Mouse (Mus musculus) cerebellum, adult 18-20 months (tissue): ENCODE measurements around the gene Ndufa7.
A peak's percentile ranks its signal among the peaks of the same experiment; 100 is the strongest.
"Not testable (repeated sequence)": the region's sequence is repeated elsewhere in the genome, so short reads cannot be mapped to it uniquely, and the experiment has no call there.

Experiments
- DNase-seq, 2 experiments: peaks; one replicate each; pipeline ENCODE4 v3.0.0; 2021

Ndufa7 gene

DNA sequence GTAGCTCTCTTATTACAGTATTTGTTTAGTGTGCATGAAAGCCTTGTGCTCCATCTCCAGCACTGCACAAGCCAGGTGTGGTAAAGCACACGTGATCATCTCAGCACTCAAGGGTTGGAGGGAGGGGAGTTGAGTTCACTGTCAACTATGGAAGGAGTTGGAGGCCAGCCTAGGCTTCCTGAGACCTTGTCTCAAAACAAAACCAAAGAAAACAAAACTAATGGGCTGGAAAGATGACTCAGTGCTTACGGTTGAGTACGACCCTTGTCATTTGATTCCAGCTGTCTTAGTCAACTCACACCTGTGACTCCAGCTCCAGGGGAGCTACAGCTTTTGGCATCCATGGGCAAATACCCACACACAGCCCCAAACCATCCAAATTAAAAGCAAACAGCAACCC, 11.9 kb upstream of the Ndufa7 start:
- DNase-seq = no peak

DNA sequence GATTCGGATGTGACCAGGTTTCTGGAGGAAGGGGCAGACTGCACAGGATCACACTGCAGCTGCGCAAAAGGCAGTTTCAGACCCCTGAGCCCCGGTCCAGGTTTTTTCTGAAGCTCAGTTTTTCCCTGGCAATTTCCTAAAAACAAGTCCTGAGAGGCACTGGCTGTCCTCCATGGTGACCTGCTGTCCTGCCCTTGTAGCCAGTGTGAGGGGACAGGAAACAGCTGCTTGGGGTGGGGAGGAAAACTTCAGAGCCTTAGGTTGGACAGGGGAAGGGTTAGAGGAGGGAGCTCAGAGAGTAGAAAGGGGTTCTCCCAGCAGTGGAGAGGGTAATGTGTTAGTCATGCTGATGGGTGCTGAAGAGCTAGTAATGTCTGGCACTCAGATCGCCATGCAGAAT, 11.4 kb upstream of the Ndufa7 start:
- DNase-seq = no peak

DNA sequence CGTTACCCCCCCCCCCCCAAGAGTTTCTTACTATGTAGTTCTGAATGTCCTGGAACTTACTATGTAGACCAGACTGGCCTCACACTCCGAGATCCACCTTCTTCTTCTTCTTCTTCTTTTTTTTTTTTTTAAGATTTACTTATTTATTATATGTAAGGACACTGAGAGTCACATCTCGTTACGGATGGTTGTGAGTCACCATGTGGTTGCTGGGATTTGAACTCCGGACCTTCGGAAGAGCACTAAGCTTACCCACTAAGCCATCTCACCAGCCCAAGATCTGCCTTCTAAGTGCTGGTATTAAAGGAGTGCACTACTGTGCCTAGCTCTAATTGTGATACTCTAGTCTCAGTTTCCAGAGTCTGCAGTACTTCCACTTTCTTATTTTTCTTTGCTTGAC, 9.0 kb upstream of the Ndufa7 start:
- DNase-seq = no peak

DNA sequence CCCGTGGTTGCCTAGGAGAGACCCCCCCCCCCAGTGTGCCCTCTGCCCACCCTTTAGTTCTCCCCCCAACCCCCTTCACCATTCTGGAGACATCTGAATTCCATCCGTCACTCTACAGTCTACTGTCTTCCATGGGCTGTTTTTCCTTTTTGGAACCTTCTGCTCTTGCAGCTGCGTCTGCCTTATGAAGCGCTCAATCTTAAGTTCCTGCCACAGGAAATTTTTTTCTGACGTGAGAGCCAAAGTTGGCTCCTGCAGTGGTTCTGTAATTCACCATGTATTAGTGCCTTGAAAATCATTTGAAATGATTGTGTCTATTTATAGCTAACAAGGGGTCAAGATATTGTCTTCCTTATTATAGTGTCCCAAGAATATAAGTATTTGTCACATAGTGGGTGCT, 7.8 kb upstream of the Ndufa7 start:
- DNase-seq = no peak

DNA sequence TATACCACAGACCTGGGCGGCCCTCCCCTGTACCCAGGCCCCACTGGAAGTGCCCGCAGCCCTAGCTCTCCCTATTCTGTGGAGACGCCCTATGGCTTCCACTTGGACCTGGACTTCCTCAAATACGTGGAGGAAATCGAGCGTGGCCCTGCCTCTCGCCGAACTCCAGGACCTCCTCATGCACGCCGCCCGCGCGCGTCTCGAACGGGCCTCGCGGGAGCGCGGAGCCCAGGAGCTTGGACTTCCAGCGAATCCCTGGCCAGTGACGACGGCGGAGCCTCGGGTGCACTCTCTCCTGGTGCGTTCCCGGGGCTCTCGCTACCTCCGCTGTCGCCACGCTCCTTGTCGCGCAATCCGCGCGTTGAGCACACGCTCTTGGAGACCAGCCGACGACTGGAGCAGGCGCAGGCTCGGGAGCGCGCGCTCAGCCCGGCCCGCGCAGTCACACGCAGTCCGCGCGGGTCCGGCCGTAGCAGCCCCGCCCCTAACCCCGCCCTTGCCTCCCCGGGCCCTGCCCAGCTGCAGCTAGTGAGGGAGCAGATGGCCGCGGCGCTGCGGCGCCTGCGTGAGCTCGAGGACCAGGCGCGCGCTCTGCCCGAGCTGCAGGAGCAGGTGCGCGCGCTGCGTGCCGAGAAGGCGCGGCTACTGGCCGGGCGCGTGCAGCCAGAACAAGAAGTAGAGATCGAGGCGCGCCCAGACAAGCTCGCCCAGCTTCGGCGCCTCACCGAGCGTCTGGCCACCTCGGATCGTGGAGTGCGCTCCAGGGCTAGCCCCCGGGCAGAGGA, 7.0 kb upstream of the Ndufa7 start:
- DNase-seq = peak; percentile 92 to 94

DNA sequence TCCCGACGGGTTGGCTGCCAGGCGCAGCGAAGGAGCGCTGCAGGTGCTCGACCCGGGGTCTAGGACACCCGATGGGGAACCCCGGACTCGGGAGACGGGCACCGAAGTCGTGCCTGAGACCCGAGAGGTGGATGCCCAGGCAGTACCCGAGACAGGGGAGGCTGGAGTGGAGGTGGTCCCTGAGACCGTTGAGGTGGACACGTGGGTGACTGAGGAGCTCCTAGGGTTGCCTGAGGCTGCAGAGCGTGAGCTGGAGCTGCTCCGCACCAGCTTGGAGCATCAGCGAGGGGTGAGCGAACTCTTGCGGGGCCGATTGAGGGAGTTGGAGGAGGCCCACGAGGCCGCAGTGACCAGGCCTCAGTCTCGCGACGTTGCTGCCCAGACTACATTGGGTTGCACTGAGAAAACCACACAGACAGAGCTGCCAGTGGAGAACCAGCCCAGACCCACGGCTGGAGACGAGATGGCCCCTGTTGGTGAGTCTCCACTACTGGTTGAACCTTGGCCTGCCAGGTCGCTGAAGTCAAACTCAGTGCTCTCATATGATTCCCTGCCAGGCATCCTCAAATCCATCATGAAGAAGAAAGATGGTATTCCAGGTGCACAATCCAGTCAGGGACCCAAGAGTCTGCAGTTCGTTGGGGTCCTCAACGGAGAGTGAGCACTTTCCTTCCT, 6.3 kb upstream of the Ndufa7 start:
- DNase-seq = no peak

DNA sequence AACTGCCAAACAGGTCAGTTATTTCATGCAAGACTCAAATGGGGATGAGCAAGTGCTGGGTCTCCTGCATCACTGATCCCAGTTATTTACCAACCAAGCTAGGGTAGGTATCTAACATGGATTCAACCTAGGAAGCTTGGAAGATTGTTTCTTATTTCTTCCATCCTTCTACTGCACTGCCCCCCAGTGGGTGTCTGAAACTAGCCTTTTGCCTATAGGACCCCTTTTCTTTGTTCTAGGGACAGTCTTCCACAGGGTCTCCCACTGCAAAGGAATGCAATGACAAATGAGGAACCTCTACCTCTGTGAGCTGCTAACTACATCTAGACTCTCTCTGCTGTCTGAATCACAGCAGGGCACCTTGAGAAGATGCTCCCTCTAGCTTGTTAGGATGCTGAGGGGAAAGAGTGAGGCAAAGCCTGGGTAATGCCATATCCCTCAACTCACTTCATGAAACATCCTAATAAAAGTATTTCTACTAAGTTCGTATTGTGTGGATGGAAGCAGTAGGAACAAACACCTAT, 1.9 kb upstream of the Ndufa7 start:
- DNase-seq = no peak

DNA sequence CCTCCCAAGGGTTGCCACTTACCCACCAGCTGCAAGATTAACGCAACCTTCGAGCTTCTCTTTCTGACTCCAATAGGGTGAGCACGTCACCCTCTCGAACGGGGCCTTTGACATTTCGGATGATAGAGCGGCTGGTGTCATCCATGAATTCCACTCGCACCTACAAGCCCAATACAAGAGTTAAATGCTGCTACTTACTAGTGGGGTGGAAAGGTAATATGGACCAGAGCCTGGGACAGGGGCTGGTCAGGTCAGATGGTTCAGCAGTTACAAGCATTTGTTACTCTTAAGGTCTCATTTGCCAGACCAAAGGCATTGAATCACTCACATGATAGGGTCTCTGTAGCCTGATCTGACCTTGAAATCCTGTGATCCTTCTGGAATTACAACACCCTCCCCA, 1.2 kb upstream of the Ndufa7 start:
- not testable (repeated sequence) for DNase-seq

DNA sequence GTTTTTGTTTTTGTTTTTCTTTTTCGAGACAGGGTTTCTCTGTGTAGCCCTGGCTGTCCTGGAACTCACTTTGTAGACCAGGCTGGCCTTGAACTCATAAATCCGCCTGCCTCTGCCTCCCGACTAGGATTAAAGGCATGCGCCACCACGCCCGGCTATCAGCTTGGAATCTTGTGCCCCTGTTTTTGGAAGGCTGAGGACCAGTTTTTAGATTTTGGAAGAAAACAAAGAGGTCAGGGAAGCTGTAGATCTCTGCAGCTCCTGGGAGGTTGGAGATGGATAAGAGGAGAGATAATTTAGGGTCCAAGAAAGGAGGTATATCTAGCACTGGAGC, 592 bp downstream of the Ndufa7 start:
- DNase-seq = not testable (repeated sequence)

DNA sequence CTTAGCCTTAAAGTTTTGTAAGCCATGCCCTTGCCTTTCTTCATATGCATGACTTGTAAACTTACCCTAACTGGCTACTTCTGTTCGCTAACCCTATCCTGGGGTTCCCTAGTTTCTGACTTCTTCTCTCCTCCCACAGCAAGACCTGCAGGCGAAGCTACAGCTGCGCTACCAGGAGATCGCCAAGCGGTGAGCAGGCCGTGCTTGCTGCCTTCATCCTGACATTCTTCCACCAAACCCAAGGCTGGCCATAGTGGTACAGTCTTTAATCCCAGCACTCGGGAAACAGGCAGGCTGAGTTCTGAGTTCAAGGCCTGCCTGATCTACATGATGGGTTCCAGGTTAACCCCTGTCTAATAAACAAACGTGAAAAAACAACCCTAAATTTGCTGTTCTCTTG, 1.1 kb downstream of the Ndufa7 start:
- DNase-seq = no peak

DNA sequence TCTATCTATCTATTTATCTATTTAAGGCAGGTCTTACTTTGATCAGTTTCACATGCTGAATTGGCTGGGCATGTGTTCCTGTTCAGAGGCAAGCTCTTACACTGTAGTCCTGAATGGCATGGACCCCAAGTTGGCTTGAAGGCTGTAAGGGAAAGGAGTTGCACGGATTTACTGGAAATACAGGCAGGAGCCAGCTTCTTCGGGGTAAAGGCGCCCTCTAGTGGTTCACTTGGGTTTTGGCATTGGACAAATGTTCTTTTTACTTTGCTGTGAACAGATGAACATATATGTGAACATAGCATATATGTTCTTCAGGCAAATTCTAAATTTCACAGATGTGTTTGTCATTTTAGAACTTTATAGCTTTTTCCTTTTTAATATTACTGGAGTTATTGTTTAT, 2.5 kb downstream of the Ndufa7 start:
- DNase-seq = peak; percentile 76 to 77

DNA sequence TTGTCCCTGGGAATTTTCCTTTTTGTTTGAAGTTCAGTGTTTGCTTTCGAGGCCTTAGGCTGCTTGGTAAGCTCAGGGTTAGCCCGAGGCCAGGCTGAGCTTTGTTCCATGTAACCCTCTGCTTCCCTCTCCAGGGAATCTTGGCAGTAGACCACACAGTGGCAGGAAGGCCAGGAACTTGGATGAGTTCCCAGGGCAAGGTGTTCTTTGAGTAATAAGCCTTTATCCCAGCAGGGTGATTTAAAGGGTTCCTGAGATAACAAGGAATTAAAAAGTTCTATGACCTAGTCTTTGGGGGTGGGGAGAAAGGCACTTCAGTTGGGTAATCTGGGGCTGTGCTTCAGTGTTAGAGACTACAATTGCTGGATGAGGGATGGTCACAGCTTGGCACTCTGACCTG, 4.5 kb downstream of the Ndufa7 start:
- peak; percentile 68 to 71 for DNase-seq

DNA sequence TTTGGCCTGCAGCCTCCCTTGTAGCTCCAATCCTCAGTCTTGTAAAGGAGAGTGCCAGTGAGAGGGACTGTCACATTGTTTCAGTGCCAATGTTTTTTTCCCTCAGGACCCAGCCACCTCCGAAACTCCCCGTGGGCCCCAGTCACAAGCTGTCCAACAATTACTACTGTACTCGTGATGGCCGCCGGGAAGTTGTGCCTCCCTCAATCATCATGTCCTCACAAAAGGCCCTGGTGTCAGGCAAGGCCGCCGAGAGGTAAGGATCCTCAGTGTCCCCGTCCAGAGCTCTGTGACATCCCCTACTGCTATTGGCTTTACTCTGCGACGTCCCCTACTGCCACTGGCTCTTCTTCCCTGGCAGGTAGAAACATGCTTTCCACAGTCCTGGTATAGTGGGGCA, 5.2 kb downstream of the Ndufa7 start:
- no peak for DNase-seq

DNA sequence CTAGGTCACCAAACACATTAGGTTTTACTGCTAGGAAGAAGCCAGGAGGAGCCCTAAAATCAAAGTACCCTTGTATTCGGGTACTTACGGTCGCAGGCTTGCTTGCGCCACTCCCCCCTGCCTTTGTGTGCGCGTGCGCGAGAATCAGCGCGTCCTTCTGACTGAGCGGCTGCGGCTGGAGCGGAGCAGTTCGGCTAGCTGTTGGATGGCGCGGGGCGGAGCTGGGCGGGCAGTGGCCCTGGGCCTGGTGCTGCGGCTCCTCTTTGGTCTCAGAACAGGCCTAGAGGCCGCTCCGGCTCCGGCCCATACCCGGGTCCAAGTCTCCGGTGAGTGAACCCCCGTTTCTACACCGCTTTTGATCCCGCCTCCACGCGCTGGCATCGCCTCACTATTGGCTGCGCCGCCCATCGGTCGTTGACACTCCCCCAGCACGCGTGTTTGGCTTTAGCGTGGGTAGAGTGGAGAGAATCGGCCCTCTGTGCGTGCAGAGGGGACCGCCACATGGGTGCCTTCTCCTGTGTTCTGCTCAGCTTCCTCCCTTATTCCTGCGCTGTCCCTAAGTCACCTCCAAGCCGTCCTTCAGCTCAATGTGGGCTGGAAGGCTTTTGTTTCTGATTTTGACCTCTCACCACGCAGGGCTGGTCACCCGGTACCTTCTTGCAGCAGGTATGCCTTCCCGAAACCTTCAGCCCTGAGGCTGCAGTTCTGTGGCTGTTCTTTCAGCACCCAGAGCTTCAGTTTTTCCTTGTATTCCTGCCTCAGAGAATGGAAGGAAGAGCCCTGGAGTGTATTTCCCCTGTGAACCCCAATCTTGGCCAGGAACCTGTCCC, 18.8 kb downstream of the Ndufa7 start, which contains the start of gene Cd320:
Cd320 (plus strand) TSS at position 126 of the 830 bp plus-strand sequence.
- peak; percentile 95 for DNase-seq

DNA sequence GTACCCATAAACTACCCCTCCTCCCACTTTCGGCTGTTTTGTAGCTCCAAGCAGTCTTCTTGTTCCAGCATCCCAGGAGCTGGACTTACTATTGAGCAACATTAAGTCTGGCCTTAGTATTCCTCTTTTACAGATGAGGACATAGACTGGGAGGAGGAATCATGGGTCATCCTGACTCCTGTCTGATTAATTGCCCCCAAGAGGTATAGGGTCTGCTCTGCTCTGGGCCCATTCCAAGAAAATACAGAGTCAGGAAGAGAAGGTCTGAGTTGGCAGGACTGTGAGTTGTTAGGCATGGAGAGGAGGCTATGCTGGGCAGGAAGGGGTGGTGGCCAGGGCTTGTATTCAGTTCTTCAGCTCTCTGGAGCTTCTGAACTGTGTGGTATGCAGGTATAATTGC, 19.8 kb downstream of the Ndufa7 start:
- DNase-seq = no peak

DNA sequence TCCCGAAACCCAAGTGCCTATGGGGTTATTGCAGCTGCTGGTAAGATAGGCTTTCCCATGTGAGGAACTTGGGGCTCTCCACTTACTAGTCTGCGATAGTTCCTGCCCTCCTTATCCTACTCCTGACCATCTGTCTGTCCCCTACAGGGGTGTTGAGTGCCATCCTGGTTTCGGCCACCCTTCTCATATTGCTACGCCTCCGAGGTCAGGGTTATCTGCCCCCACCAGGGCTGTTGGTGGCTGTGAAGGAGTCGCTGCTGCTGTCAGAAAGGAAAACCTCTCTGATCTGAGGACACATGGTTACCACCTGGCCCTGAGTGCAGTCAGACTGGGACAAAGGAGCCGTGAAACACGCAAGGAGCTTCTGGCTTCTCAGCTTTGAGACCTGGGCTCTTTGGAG, 23.8 kb downstream of the Ndufa7 start:
- no peak for DNase-seq

DNA sequence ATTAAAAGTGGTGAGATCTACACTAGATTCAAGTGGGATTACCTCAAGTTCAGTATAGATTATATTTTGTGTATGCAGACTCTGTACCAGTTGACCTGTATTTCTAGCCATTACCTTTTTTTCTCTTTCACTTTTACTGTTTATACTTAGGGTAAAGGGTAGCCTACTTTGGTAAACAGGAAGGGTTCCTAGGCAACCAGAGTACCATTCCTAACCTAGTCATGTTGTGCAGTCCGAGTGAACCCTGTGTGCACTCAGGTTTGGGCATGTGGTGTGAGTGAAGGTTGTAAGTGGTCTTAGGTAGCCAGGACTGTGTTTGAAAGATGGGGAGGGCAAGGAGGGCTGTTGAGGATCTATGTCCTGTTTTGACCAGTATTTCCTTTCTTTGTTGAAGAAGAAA, 27.0 kb downstream of the Ndufa7 start:
- DNase-seq = no peak

DNA sequence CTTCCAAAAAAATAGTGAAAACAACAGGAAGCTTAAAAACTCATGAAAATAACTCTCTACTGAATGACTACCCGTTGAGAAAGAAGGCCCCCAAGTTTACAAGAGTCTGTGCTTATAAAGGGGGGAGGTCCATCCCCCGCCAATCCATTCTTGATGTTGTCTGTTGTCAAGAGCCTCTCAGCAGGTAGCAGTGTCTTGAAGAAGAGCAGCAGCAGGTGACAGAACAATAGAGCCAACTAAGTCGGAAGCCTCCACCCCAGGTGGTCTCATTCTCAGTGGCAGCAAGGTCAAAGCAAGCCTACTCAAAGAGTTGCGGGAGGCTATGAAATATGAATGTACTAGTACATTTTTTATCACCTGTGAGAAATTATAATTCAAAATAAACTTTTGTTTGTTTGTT, 33.4 kb downstream of the Ndufa7 start:
- DNase-seq = no peak

DNA sequence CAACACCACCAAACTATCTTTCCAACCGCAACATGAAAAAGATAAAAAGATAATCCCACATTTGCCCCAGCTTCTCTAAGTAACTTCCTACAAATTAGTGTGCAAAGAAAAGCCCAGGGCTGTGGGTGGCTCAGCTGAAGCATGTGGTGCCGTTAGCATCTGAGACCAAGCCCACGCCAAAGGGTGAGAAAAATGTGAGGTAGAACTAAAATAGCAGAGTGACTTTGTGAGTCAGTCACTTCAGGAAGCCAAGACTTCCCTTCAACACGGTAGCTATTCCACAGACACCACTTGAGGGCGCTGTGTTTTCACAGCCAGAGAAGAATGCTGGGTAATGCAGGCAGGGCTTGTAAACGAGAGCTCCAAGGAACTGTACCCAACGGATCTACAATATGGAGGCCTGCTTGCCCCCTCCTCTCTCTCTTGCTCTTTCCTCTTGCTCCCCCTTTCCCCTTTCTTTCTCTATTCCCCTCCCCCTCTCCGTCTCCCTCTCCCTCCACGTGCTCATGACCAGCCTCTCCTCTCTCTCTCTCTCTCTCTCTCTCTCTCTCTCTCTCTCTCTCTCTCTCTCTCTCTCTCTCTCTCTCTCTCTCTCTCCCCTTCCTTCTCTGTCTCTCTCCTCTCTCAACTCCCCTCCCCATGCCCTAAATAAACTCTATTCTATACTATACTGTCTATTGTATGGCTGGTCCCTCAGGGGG, 41.1 kb downstream of the Ndufa7 start:
- DNase-seq = peak; percentile 35 to 38

DNA sequence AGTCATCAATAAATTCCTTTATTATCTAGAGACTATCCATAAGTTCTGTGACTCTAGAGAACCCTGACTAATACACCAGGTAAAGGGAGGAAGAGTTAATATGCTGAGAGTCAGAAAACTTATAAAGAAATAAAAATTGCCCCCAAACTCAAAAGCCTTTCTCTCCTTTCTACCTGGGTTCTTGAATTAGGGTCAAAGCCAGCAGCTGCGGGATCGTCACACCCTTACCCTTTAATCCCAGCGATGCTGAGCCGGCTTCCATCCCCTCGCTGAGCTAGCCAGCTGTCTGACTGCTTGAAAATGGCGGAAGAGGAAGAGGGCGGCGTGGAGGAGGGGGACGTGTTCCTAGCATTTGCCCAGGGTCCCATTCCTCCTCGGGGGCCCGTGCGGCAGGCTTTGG, 49.2 kb downstream of the Ndufa7 start, which contains the start of gene Gm7029:
Gm7029 (plus strand) TSS at position 301 of the 400 bp plus-strand sequence.
- not testable (repeated sequence) for DNase-seq

DNA sequence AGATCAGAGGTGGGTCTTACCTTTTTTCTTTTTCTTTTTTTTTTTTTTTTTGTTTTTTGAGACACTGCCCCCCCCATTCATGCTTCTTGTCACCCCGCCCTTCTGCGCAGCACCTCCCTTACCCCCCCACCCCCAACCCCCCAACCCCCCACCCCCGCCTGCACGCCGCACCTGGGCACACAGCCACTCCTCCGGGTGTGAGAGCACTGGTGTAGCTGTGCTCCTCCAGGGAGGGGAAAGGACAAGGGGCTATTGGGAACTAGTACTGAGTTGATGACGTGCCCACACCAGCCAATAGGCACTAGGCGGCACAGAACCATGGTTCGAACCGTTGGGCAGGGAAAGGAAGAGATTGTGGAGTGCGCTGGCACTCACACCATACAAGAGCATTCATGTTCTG, 50.0 kb downstream of the Ndufa7 start:
- DNase-seq = peak; percentile 26 to 37

DNA sequence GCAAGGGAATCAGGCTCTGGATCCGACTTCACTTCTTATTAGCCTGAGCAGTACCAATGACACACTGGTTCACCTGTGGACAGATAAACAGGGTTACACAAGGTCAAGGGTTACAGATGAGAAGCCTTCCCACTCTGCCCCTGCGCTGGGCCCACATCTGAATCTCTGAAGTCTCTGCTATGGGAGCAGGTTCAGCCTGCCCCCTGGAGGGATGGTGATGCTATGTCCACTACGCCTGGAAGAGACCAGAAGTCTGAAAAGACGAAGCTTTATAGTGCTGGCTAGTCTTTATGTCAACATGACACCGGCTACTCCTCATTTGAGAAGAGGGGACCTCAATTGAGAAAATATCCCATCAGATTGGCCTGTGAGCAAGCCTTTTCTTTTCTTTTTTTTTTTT, 51.4 kb downstream of the Ndufa7 start:
- DNase-seq = not testable (repeated sequence)

DNA sequence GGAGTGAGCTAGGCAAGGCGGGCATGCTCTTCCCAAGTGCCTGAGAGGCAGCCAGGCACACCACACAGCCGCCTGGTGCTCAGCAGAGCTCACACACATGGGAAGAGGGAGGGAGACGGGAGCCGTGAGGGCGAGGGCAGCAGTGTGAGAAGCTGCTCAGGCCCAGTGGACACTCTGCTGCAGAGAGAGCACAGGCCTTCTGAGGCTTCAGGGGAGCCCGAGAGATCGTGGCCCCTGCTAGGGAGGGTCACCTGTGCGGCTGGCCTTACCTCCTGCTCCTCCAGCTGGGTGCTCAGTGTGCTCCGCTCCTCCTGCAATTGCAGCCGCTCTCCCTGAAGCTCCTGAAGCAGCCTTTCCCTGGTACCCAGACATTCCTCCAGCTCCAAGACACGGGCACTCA, 59.9 kb downstream of the Ndufa7 start:
- DNase-seq = not testable (repeated sequence)
